ENCODE assay signal across 31 mouse cellular contexts in the genomic region with DNA sequence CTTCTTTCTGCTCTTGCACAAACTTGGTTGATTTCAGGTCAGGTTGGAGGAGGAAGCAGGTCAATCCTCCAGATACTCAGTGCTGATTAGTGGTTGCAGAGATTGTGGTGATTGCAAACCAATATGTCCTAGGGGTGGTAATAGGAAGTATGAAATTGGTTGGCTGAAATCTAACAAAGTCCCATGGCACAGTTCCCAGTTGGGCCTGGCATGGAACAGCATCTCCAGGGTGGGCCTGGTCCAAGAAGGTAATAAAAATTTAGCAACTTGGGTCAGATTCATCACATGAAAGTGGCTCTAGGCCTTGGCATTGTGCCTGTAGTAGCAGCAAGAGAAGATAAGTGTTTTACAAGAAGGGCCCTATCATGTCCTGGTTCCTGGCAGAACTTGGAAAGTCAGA. TPM values are rescaled to one million over a fixed set of nuclear protein-coding genes. Genes with fewer than 3 reads are reported as not detected.
DNase-seq lines count a peak whose midpoint lies in the region.
"Had no signal": no experiment of that assay in that cellular context is flagged by ENCODE, and none has a peak within 500 bp of the region (broad histone marks: within the 10 kb centered on the region; RNA-seq: fewer than 3 reads in every experiment).

No protein-coding gene starts in this region.

- DNase-seq in adrenal gland, postnatal 10 days, result peak; percentile 26
- no peak for DNase-seq in adrenal gland, postnatal 4 days (ENCODE audit: low spot score in 2 of 2)
- peak; percentile 85 for DNase-seq in heart, adult 11 months
- no peak for DNase-seq in heart, adult 8-10 months (ENCODE audit: low spot score)
- peak; percentile 10 for DNase-seq in NIH3T3 (ENCODE audit: low read depth)
- peak; percentile 70 for DNase-seq in gonadal fat pad, adult 2 months (ENCODE audit: low read depth)
- DNase-seq in retina, postnatal 1 day, result no peak
- DNase-seq: adrenal gland, postnatal 25 days; B cell, adult 2 months; cerebellum, adult 11 months; cerebellum, adult 2 months; cerebellum, adult 9-11 months; cerebellum, postnatal 25 days; embryo, embryonic 11 days; gastrocnemius, postnatal 25 days; heart, postnatal 10 days; heart, postnatal 36 days; kidney, adult 11 months had no signal

RNA-seq across cellular contexts. Expression of gene Zcchc13, which starts 39.9 kb away (rescaled TPM):
- total RNA-seq in adrenal gland, postnatal 10 days (2021), result not detected
- total RNA-seq in adrenal gland, postnatal 4 days (2021), result not detected
- total RNA-seq in heart, adult 8-10 months (2022), result not detected
- 0.39 and 0.75 TPM in 2 replicates for polyA plus RNA-seq in gonadal fat pad, adult 2 months (2012; rRNA removed)
- total RNA-seq: adrenal gland, postnatal 25 days; G1E; gastrocnemius, adult 8-10 months; gastrocnemius, postnatal 25 days; granulocyte monocyte progenitor cell, adult 5-6 weeks; heart, postnatal 10 days; heart, postnatal 36 days had no signal
- polyA plus RNA-seq: embryonic facial prominence, embryonic 11.5 days; embryonic facial prominence, embryonic 15.5 days; forebrain, embryonic 12.5 days; forebrain, embryonic 15.5 days; G1E; heart, embryonic 12.5 days; heart, embryonic 15.5 days; hindbrain, embryonic 10.5 days; hindbrain, embryonic 13.5 days; hindbrain, embryonic 16.5 days; intestine, embryonic 15.5 days had no signal

Comparison
In these comparisons a context has a peak if more than half of its experiments do, and no peak if none do; other contexts are left out.
1. DNase-seq: peak in adrenal gland, postnatal 10 days (single experiment), heart, adult 11 months (single experiment), NIH3T3 (single experiment) and gonadal fat pad, adult 2 months (single experiment); none in adrenal gland, postnatal 4 days (0 of 2), heart, adult 8-10 months (single experiment) and retina, postnatal 1 day (single experiment).